Mouse (Mus musculus) limb, embryonic 12.5 days (tissue): Measurements from ENCODE around the gene Rorc. TPM values are rescaled to one million over a fixed set of nuclear protein-coding genes. Genes with fewer than 3 reads are reported as not detected.
A peak's percentile ranks its signal among the peaks of the same experiment; 100 is the strongest.

Experiments used
- ATAC-seq: fragments of 200-750 bp; cut with Nextera tagmentation; 2 replicates; pipeline ENCODE4 v1.8.0; 2017; ENCODE audit warnings: low read depth, moderate TSS enrichment; ENCODE audit not compliant: insufficient number of reproducible peaks, insufficient read depth, low FRiP score, low TSS enrichment
- H3K27ac ChIP-seq: fragments of 300-500 bp; sonication (generic); 2 replicates; pipeline ENCODE4 v1.5.1; 2016; ENCODE audit warnings: mild to moderate bottlenecking, moderate library complexity
- H3K27me3 ChIP-seq: fragments of 300-500 bp; sonication (generic); 2 replicates; pipeline ENCODE4 v1.6.1; 2016; ENCODE audit warnings: mild to moderate bottlenecking, moderate library complexity
- H3K36me3 ChIP-seq: fragments of 300-500 bp; sonication (generic); 2 replicates; pipeline ENCODE4 v1.6.1; 2016; ENCODE audit warnings: mild to moderate bottlenecking, moderate library complexity
- H3K4me1 ChIP-seq: fragments of 300-500 bp; sonication (generic); replicated peaks from 2 replicates; pipeline ENCODE4 v1.6.1; 2016
- H3K4me2 ChIP-seq: fragments of 300-500 bp; sonication (generic); 2 replicates; pipeline ENCODE4 v1.6.1; 2016; ENCODE audit warnings: mild to moderate bottlenecking, moderate library complexity
- H3K4me3 ChIP-seq: fragments of 300-500 bp; sonication (generic); replicated peaks from 2 replicates; pipeline ENCODE4 v1.5.1; 2016; ENCODE audit warnings: mild to moderate bottlenecking
- H3K9ac ChIP-seq: fragments of 300-500 bp; sonication (generic); replicated peaks from 2 replicates; pipeline ENCODE4 v1.6.1; 2016; ENCODE audit warnings: mild to moderate bottlenecking, moderate library complexity
- H3K9me3 ChIP-seq: fragments of 300-500 bp; sonication (generic); 2 replicates; pipeline ENCODE4 v1.6.1; 2016; ENCODE audit warnings: mild to moderate bottlenecking, moderate library complexity
- WGBS: fragments of 180-500 bp; shearing (Covaris S2); methylation state at CpG from one replicate; pipeline ENCODE4 v1.1.7; 2016; 5-methylcytosine and 5-hydroxymethylcytosine counted together
- polyA plus RNA-seq: library from polyadenylated mRNA; unstranded; fragments of >200 nt; fragmentation: Nextera tagmentation; extraction: Ambion mirVana; gene quantifications from 2 replicates; pipeline ENCODE4 v1.2.1, GENCODE M21; 2016

Gene Rorc
- polyA plus RNA-seq, 1 experiment from 2014 or later, result 1.1 TPM

DNA sequence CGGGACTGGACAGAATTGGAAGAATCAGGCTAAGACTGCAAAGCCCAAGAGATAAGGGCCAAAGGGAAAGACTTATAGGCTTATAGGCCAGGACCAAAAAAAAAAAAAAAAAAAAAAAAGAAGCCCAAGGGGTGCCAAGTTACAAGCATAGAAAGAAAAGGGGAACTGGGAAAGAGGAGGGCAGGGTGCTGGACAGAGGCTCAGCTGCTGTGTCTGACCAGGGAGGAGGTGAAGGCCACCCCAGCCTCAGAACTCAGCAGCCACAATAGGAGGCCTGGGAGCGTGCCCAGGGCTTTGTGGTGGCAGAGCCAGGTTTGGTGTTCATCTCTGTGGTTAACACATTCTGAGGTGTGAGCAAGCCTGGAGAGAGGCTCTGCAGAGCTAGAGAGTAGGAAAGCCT is 2.6 kb downstream of the Rorc start:
- 78% methylated on average over 2 of the region's 2 CpGs for WGBS
- no peaks in the 10 kb centered on the region for H3K36me3 ChIP-seq
- H3K27me3 ChIP-seq, result peaks cover 35% of the 10 kb centered on the region
- H3K4me2 ChIP-seq, result no peak overlapping the region
- no peak overlapping the region for H3K4me3 ChIP-seq
- H3K27ac ChIP-seq, result no peak overlapping the region
- no peak for ATAC-seq
- H3K9me3 ChIP-seq, result no peaks in the 10 kb centered on the region
- no peak overlapping the region for H3K9ac ChIP-seq
- peaks cover 33% of the 10 kb centered on the region for H3K4me1 ChIP-seq

DNA sequence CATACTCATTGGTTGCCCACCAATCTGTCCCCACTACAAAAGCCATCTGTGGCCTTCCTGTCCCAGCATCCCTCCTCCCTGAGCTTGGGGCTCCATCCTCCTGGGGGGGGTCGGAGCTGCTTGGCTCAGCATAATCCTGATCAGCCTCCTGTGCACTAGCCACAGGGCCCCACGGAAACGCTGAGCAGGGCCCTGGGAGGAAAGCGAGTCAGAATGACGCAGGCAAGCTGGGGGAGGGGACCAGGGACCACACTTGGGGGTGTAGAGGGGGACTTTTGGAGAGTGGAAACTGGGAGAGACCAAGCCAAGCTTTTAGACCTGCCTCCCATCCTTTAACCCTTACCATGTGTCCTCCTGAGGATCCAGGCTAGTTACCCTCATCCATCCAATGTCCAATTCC is 3.3 kb downstream of the Rorc start:
- no peak for ATAC-seq
- H3K4me3 ChIP-seq, result no peak overlapping the region
- no peaks in the 10 kb centered on the region for H3K9me3 ChIP-seq
- no peak overlapping the region for H3K9ac ChIP-seq
- 38% methylated on average over 5 of the region's 5 CpGs for WGBS
- peaks cover 35% of the 10 kb centered on the region for H3K27me3 ChIP-seq
- no peak overlapping the region for H3K4me2 ChIP-seq
- no peak overlapping the region for H3K27ac ChIP-seq
- no peaks in the 10 kb centered on the region for H3K36me3 ChIP-seq
- H3K4me1 ChIP-seq, result peaks cover 35% of the 10 kb centered on the region

DNA sequence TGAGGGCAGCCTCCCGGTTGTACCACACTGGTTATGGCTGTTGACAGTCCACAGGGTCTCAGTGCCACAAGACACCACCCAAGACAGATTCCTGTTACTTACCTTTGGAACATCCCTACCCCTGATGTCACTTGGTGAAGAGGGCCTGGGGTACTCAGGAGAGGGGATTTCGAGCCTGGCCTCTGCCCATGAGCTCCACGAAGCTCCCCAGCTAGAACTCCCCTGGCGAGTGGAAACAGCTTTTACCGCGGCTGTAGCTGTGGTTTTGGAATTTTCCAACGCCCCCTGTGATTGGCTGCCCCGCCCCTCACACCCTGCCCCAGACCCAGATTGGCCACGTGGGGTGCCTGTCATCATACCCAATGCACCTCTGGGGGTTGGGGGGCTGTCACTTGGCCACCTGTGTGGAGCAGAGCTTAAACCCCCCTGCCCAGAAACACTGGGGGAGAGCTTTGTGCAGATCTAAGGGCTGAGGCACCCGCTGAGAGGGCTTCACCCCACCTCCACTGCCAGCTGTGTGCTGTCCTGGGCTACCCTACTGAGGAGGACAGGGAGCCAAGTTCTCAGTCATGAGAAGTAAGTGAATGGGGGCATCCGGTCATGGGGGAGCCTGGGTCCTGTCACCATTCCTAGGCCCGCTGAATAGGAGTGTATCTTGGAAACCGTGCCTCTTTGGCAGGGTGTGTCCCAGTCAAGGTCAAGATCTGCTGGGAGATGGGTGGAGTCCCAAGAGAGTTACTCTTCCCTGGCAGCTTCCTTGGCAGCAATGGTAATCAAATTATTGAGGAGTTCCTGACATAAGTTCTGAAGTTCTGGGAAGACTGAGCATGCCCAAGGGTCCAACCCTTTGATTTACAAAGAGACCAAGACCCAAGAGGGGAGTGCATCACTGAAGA is 4.7 kb downstream of the Rorc start:
- H3K27me3 ChIP-seq, result peaks cover 32% of the 10 kb centered on the region
- H3K9ac ChIP-seq, result no peak overlapping the region
- no peak for ATAC-seq
- no peaks in the 10 kb centered on the region for H3K9me3 ChIP-seq
- H3K36me3 ChIP-seq, result no peaks in the 10 kb centered on the region
- no peak overlapping the region for H3K4me3 ChIP-seq
- H3K27ac ChIP-seq, result no peak overlapping the region
- 12% methylated on average over 13 of the region's 13 CpGs for WGBS
- peaks cover 25% of the 10 kb centered on the region for H3K4me1 ChIP-seq
- H3K4me2 ChIP-seq, result peak overlapping the region; percentile 6; the same call in 1 of the 2 replicates

DNA sequence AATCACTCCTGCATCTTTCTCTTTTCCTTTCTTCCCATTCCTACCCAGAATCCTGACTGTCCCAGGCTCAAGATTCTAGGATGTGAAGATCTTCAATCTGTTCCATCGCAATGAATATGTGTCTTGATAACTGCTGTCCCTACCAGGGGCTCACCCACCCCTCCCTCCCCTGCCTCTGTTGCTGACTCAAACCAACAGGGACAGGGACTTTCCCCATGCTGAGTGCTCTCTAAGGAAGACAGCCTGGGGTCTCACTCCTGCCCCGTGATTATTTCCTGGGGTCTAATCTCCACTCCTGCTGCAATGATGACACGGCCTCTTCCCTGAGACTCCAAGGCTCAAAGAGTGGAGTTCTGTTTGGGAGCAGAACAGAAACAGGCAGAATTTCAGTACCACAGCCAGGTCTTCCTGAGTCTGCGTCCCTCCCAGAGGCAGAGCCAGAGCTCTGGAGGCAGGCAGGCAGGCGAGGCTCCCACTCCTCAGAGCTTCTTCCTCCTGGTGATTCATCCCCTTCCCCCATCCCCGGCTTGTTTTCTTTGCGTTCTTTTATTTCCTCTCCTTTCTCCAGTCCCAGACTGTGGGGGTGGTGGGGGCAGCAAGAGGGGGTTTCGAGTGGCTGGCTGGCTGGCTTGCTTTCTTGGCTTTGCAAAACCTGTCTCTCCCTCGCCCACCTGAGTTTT is 7.4 kb downstream of the Rorc start:
- Histone ChIP-seq H3K4me2 (no peak overlapping the region), H3K4me1 (peaks cover 10% of the 10 kb centered on the region), H3K9ac (no peak overlapping the region), H3K9me3 (no peaks in the 10 kb centered on the region), H3K4me3 (no peak overlapping the region), H3K36me3 (no peaks in the 10 kb centered on the region), H3K27me3 (peaks cover 15% of the 10 kb centered on the region; the same call in 1 of the 2 replicates), H3K27ac (no peak overlapping the region)
- 25% methylated on average over 9 of the region's 9 CpGs for WGBS
- ATAC-seq, result no peak

DNA sequence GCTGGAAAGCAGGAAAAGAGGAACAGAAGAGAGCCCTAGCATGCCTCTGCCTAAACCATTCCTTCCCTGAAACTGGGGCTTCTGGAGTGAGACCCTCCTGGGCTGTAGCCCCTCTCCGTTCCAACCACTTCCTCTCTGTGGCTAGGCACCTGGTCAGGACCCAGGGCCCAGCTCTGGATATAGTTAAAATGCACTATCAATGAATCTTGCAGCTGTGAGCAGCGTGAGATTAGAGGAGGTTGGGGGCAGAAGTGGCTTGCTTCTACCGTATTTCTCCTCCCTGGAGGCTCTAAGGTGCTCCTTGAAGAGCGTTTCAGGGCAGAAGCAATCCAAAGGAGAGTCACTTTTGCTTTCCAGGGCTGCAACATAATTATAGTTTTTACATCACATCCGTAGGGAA is 9.7 kb downstream of the Rorc start:
- peaks cover 3% of the 10 kb centered on the region for H3K4me1 ChIP-seq
- H3K4me2 ChIP-seq, result no peak overlapping the region
- no peak overlapping the region for H3K4me3 ChIP-seq
- no peaks in the 10 kb centered on the region for H3K36me3 ChIP-seq
- 62% methylated on average over 5 of the region's 5 CpGs for WGBS
- ATAC-seq, result no peak
- H3K27me3 ChIP-seq, result 0 out of 2 replicates have a peak, but pooled peaks cover 5% of the 10 kb centered on the region
- H3K27ac ChIP-seq, result no peak overlapping the region
- H3K9me3 ChIP-seq, result no peaks in the 10 kb centered on the region
- H3K9ac ChIP-seq, result no peak overlapping the region

DNA sequence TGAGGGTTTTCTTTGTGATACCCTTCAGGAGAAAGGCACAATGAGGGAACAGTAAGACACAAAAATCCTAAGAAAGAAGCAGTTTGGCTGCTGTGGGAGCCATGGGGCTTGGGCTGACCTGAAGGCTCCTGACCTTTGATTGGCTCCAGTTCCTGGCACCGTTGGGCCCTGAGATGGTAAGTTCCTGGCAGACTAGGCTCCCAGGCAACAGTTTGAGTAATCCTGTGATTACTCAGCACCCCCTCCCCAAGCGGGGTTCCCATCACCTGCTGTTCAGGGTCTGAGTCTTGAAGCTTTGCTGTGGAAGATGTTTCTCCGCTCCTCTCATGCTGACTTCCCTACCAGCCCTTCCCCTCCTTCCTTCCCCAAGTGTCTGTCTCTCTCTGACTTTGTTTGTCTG is 10.9 kb downstream of the Rorc start:
- WGBS, result 61% methylated on average over 3 of the region's 3 CpGs
- ATAC-seq, result no peak
- H3K27ac ChIP-seq, result no peak overlapping the region
- no peak overlapping the region for H3K9ac ChIP-seq
- 0 out of 2 replicates have a peak, but pooled peaks cover 5% of the 10 kb centered on the region for H3K27me3 ChIP-seq
- 0 out of 2 replicates have a peak, but pooled peaks cover 2% of the 10 kb centered on the region for H3K4me1 ChIP-seq
- H3K36me3 ChIP-seq, result no peaks in the 10 kb centered on the region
- H3K4me3 ChIP-seq, result no peak overlapping the region
- no peak overlapping the region for H3K4me2 ChIP-seq
- no peaks in the 10 kb centered on the region for H3K9me3 ChIP-seq

DNA sequence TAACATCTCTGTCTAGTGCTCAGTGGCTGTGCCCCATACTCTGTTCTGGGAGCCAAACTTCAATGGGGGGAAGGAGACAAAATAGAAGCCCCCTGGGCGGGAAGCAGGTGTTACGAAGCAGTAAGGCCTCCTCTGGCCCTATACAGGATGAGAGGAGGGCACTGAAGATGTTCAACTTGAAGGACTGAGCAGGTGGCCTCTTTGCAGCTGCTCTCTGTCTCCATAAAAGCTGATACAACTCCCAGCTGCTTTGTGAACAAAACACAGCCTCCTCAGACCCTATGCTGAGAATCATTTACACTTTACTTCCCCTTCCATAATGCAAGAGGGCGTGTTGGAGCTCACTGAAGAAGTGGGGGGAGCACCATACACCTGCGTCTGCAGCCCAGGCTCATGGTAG is 14.1 kb downstream of the Rorc start:
- no peak overlapping the region for H3K27ac ChIP-seq
- ATAC-seq, result no peak
- 0 out of 2 replicates have a peak, but pooled peaks cover 5% of the 10 kb centered on the region for H3K27me3 ChIP-seq
- WGBS, result 63% methylated on average over 4 of the region's 4 CpGs
- no peaks in the 10 kb centered on the region for H3K4me1 ChIP-seq
- no peak overlapping the region for H3K4me3 ChIP-seq
- no peak overlapping the region for H3K9ac ChIP-seq
- H3K9me3 ChIP-seq, result no peaks in the 10 kb centered on the region
- no peak overlapping the region for H3K4me2 ChIP-seq
- no peaks in the 10 kb centered on the region for H3K36me3 ChIP-seq

DNA sequence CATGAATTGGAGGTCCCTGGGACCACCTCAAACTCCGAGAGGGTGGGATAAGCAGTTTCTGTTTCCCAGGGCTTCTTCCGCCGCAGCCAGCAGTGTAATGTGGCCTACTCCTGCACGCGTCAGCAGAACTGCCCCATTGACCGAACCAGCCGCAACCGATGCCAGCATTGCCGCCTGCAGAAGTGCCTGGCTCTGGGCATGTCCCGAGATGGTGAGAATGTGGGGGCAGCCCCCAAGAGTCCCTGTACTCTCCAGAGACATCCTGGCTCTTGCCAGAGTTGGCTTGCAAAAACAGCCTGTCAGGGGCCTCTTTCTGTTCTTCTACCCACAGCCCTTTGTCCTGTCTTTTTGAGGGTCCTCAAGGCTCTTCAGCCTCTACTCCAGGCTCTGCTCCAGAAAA is 14.8 kb downstream of the Rorc start:
- H3K4me2 ChIP-seq, result no peak overlapping the region

DNA sequence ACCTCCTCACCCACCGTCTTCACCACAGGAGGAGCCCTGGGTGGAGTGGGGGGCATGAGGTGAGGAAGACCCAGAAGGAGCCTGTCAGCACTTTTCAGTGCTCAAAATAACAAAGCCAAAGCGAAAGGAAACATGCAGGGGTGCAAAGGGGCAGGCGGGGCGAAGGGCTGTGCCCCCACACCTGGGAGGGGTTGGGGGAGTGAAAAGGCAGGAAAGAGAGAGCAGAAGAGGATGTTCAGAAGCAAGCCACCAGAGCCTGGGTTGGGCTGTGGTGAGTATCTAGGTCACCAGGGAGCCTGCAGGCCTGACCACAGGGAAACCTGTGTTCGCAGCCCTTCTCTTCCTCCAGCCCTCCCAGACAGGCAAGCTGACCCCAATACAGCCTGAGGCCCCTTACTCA is 15.5 kb downstream of the Rorc start:
- Histone ChIP-seq H3K4me2 (no peak overlapping the region), H3K4me1 (no peaks in the 10 kb centered on the region), H3K9ac (no peak overlapping the region), H3K9me3 (no peaks in the 10 kb centered on the region), H3K27me3 (0 out of 2 replicates have a peak, but pooled peaks cover 5% of the 10 kb centered on the region), H3K36me3 (no peaks in the 10 kb centered on the region), H3K27ac (no peak overlapping the region), H3K4me3 (no peak overlapping the region)
- WGBS, result 81% methylated on average over 5 of the region's 5 CpGs
- no peak for ATAC-seq

More for the DNA sequence above, 14.8 kb downstream of the Rorc start:
- H3K27ac ChIP-seq, result no peak overlapping the region
- H3K36me3 ChIP-seq, result no peaks in the 10 kb centered on the region
- no peaks in the 10 kb centered on the region for H3K9me3 ChIP-seq
- 0 out of 2 replicates have a peak, but pooled peaks cover 5% of the 10 kb centered on the region for H3K27me3 ChIP-seq
- H3K9ac ChIP-seq, result no peak overlapping the region
- no peak overlapping the region for H3K4me3 ChIP-seq
- WGBS, result 87% methylated on average over 10 of the region's 10 CpGs
- no peak for ATAC-seq
- H3K4me1 ChIP-seq, result no peaks in the 10 kb centered on the region

DNA sequence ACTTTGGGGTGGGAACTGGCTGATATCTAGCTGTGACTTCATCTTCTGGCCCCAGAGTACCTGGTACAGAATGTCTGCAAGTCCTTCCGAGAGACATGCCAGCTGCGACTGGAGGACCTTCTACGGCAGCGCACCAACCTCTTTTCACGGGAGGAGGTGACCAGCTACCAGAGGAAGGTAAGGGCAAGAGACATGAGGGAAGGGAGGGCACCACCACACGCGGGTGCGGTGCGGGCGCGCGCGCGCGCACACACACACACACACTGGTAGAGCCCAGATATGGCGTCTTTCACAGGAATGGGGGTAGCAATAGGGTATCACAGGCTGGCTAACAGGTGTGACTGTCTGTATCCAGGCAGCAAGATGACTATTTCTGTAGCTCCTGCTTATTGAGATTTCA is 16.8 kb downstream of the Rorc start:
- Histone ChIP-seq H3K36me3 (no peaks in the 10 kb centered on the region), H3K9me3 (no peaks in the 10 kb centered on the region), H3K4me2 (no peak overlapping the region), H3K9ac (no peak overlapping the region), H3K4me1 (no peaks in the 10 kb centered on the region), H3K27ac (no peak overlapping the region), H3K27me3 (0 out of 2 replicates have a peak, but pooled peaks cover 5% of the 10 kb centered on the region), H3K4me3 (no peak overlapping the region)
- ATAC-seq, result no peak
- 93% methylated on average over 16 of the region's 16 CpGs for WGBS

DNA sequence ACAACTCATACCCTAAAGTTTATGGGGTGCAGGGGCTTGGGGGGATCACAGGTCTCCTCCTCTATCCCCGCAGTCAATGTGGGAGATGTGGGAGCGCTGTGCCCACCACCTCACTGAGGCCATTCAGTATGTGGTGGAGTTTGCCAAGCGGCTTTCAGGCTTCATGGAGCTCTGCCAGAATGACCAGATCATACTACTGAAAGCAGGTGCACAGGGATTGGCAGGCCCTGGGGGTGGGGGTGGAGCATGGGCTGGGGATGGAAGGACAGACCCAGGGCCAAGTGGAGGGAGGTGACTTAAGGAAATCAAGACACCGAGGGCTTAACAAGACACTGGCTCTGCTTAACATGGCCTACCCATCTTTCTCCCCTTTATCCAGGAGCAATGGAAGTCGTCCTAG is 18.4 kb downstream of the Rorc start:
- no peak overlapping the region for H3K4me3 ChIP-seq
- no peaks in the 10 kb centered on the region for H3K4me1 ChIP-seq
- no peak overlapping the region for H3K9ac ChIP-seq
- no peaks in the 10 kb centered on the region for H3K36me3 ChIP-seq
- no peaks in the 10 kb centered on the region for H3K9me3 ChIP-seq
- 0 out of 2 replicates have a peak, but pooled peaks cover 14% of the 10 kb centered on the region for H3K27me3 ChIP-seq
- 81% methylated on average over 5 of the region's 5 CpGs for WGBS
- H3K4me2 ChIP-seq, result no peak overlapping the region
- no peak for ATAC-seq
- no peak overlapping the region for H3K27ac ChIP-seq
